Mouse (Mus musculus) kidney, adult 18-20 months (tissue): ENCODE results near the gene Wwc2.

ENCODE experiments used
- DNase-seq: peaks from one replicate; pipeline ENCODE4 v3.0.0; 2021

Gene Wwc2

DNA sequence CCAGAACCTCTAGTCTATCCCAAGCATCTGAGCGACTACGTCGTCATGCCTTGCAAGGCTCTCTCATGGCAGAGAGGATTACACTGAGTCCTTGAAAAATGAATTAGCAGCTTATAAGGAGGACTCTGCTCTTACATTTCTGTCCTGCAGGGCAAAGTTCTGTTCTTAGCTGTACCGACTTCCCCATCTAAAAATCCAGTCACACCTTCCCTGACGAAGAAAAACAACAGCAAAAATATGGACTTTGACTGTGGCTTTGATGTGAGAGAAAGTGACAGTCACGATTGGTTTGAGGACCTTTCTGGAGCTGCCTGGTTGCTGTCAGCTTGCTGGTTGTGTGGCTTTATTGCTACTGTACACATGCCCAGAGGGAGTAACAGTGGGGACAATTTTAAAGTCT, 211.1 kb downstream of the Wwc2 start:
- no peak for DNase-seq

DNA sequence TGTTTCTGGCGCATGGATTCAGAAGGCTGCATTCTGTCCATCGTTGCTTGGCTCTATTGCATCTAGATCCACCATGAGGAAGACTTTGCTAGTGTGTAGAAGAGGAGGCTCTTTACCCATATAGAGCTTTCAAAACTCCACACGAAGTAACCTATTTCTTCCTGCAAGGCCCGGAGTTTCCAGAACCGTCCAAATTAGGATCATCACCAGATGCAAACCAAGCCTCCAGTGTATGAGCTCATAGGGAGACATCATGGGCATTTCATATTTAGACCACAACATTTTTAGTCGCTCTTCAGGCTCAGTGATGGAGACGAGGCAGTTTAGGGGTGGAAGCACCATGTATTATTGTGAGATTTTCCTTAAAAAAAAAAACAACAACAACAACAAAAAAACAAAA, 213.3 kb downstream of the Wwc2 start:
- DNase-seq = no peak
